Mouse (Mus musculus): Measurements from ENCODE around the gene Dusp16. TPM values are rescaled to one million over a fixed set of nuclear protein-coding genes. Genes with fewer than 3 reads are reported as not detected.
"Not testable (repeated sequence)": the region's sequence is repeated elsewhere in the genome, so short reads cannot be mapped to it uniquely, and the experiment has no call there.

Gene Dusp16
- total RNA-seq, 2 experiments from 2014 or later, result 7.6 to 8.2 TPM

DNA sequence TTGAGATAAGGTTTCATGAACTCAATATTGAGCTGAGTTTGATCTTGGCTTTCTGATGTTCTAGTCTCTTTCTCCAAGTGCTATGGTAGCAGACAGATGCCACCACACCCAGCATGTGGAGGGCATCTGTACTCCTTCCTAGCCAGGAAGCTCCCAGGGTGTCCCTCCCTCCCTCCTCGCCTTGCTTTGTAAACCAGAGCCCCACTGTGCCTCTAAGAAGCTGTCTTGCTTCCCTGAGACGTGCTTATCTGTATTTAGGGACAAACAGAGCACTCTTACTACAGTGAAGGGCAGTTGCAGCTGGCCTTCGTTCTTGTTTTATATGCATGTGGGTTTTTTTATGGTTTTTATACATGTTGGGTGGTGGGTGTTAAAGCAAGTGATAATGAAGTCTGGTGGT is 79.1 kb downstream of the Dusp16 start:
- intact Hi-C loops (cut with DNase I), result no loop called here

GRCm38 (mm10) chr6:134710020-134710419 is 82.4 kb downstream of the Dusp16 start:
- intact Hi-C loops (cut with DNase I), result no loop called here
- DNase-seq (ENCODE audit: low spot score in 2 of 2), result no peak

More for the DNA sequence above, 79.1 kb downstream of the Dusp16 start:
- DNase-seq (ENCODE audit: low spot score in 2 of 2), result no peak

GRCm38 (mm10) chr6:134706467-134706866 is 86.0 kb downstream of the Dusp16 start:
- intact Hi-C loops (cut with DNase I), result no loop called here
- DNase-seq (ENCODE audit: low spot score in 2 of 2), result no peak

DNA sequence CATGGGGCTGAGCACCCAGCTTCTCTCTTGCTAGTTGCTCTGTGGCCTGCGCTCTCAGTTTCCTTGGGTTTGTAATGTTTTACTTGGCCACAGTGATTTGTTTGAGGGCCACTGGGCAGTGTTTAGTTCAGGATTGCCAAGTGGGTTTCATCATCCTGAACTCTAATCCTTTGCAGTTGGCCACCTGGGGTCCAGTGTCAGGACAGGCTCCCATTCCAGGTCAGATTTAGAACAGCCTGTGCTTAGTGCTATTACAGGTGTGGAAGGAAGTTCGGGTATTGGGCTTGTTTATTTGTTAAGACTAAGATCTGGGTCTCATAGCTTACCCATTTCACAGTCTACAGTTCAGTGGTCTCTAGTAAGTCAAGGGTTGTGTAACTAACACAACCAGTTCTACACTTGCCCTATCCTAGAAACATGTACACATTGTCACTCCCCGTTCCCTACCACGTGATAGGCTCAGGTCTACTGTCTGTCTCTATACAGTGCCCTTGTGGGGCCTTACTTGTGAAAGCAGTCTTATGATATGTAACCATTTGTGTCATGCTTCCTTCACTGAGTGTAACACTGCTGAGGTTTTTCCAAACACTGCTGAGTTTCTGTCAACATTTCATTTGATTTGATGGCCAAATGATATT is 89.3 kb downstream of the Dusp16 start:
- no peak for DNase-seq (ENCODE audit: low spot score in 2 of 2)
- intact Hi-C loops (cut with DNase I), result no loop called here

GRCm38 (mm10) chr6:134702184-134702583 is 90.2 kb downstream of the Dusp16 start:
- intact Hi-C loops (cut with DNase I), result no loop called here
- DNase-seq (ENCODE audit: low spot score in 2 of 2), result no peak

DNA sequence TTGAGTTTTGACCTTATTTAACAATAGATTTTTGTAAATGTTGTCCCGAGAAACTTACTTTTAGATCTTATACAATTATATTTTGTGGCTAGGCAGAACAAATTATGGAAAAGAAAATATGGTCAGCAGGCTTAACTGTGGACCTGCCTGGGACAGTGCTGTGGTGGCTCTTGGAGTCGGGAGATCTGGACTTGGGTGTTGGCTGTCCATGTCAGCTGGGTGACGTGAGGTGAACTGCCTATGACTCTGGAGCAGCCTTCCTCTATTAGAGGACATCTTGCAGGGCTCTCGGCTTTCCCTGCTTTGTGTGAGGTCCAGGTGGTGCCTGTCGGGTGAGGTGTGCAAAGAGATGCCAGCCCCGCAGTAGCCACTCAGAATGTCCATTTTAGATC is 91.2 kb downstream of the Dusp16 start:
- intact Hi-C loops (cut with DNase I), result no loop called here

GRCm38 (mm10) chr6:134700451-134701210 is 91.8 kb downstream of the Dusp16 start:
- peak in 1 of 2 experiments; percentile 35 for DNase-seq (ENCODE audit: low spot score in 2 of 2)
- intact Hi-C loops (cut with DNase I), result no loop called here

More for the DNA sequence above, 91.2 kb downstream of the Dusp16 start:
- DNase-seq (ENCODE audit: low spot score in 2 of 2), result no peak

DNA sequence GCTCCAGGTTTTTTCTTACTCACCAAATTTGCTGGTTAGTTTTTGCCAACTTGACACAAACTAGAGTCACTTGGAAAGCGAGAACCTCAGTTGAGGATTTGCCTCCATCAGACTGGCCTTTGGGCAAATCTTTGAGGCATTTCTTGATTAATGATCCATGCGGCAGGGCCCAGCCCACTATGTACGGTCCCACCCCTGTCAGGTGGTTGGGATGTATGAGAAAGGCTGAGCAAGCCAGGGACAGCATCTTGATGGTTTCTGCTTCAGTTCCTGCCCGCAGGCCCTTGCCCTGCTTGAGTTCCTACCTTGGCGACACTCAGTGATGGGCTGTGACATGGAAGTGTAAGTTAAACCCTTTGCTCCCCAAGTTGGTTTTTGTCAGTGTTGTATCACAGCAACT is 94.2 kb downstream of the Dusp16 start:
- intact Hi-C loops (cut with DNase I), result no loop called here
- no peak for DNase-seq (ENCODE audit: low spot score in 2 of 2)

DNA sequence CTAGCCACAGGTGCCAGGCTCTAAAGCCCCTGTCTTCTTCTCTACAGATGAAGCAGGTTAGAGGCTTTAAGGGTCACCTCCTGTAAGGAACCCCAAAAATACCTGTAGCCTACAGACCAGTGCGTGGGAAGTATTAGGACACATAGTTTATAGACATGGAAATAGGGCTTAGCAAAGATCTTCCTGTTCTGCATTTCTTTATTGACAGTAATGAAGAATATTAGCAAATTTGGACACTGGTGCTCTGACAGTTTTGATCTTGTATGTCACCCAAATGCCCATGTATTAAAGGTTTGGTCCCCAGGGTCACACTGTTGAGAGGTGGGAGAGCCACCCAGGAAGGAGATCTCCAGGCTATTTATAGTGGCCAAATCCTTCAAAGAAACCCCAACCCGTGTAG is 95.9 kb downstream of the Dusp16 start:
- no peak for DNase-seq (ENCODE audit: low spot score in 2 of 2)
- intact Hi-C loops (cut with DNase I), result no loop called here

DNA sequence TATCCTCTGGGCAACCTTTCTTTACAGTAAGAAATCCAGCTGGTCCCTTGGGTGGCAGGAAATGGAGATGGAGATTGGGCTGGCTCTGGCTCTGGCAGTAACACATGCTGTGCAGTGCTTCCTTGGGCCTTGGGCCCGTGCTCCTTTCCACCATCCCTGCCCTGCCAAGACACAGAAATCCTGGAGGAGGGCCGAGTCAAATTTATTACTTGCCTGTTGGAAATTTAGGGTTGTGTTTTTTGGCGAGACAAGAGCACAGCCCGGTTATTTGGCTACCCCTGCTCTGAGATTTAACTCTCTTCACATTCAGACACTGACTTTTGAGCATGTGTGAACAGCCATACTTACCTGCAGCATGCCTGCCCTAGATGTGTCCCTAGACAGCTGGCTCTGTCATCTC is 96.3 kb downstream of the Dusp16 start:
- no peak for DNase-seq (ENCODE audit: low spot score in 2 of 2)
- intact Hi-C loops (cut with DNase I), result no loop called here

DNA sequence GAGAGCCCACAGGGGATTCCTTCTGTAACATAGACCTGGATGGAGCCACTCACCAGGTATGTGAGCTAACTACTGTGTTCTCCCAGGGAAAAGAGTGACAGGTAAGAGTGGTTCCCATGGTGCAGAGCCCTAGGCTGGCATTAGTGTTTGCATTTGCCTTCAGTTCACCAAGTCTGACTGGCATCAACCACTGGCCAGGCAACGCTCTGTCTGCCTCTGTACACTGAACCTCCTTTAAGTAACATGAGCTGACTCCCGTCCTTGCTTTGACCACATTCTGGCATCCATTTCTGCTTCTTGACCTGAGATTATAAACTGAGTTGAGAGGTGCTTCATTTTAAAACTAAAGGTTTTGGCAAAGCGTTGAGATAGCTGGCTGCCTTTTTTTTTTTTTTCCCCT is 96.8 kb downstream of the Dusp16 start:
- DNase-seq (ENCODE audit: low spot score in 2 of 2), result no peak
- intact Hi-C loops (cut with DNase I), result no loop called here

GRCm38 (mm10) chr6:134694988-134695387 is 97.4 kb downstream of the Dusp16 start:
- no peak for DNase-seq (ENCODE audit: low spot score in 2 of 2)
- intact Hi-C loops (cut with DNase I), result no loop called here

GRCm38 (mm10) chr6:134694498-134694897 is 97.9 kb downstream of the Dusp16 start:
- no peak for DNase-seq (ENCODE audit: low spot score in 2 of 2)
- intact Hi-C loops (cut with DNase I), result no loop called here

- no peak for DNase-seq (ENCODE audit: low spot score in 2 of 2)
- intact Hi-C loops (cut with DNase I), result no loop called here
Observed at GRCm38 (mm10) chr6:134685515-134685914, 106.9 kb downstream of the Dusp16 start.

DNA sequence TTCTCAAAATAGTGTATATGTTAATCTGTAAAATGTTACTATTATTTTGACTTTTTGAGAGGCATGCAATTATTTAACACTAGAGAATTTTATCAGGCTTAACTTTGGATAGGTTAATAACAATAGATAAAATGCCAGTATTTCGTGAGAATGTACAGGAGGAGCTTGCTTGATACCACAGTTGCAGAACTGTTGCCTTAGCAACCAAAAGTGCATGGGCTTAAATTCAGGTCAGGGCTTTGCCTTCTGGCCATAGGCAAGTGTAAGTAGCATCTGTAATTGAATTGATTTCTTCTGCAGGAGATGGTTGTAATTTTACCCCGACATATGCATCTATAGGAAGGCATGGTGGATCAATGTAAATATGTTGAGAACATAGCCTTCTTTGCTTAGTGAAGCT is 107.4 kb downstream of the Dusp16 start:
- DNase-seq (ENCODE audit: low spot score in 2 of 2), result no peak
- intact Hi-C loops (cut with DNase I), result no loop called here

DNA sequence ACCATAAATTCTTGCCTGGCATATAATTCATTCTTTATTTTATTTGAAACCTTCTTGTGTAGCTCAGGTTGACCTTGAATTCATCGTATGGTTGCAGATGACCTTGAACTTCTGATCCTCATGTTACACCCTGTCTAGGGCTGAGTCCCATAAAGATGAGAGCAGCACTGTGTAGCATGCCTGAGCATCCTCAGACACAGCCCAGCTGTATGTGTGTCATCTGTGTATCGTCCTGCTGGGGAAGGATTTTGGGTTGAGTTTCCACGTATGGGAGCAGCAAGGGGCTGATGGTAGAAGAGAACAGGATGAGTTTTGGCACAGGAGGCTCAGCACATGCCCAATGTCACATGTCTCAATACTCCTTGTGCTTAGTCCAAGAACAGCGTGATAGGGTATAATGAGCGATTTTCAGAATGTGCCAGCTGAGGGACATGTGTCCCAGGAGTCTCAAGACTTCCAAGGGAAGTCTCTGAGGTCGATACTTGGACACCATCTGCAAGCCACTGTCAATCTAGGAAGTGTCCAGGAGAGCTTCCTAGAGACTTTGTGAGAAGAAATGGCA is 108.0 kb downstream of the Dusp16 start:
- intact Hi-C loops (cut with DNase I), result no loop called here
- no peak for DNase-seq (ENCODE audit: low spot score in 2 of 2)

- DNase-seq (ENCODE audit: low spot score in 2 of 2); intact Hi-C loops (cut with DNase I): not testable (repeated sequence)
Observed at GRCm38 (mm10) chr6:134679330-134679729, 113.1 kb downstream of the Dusp16 start.

DNA sequence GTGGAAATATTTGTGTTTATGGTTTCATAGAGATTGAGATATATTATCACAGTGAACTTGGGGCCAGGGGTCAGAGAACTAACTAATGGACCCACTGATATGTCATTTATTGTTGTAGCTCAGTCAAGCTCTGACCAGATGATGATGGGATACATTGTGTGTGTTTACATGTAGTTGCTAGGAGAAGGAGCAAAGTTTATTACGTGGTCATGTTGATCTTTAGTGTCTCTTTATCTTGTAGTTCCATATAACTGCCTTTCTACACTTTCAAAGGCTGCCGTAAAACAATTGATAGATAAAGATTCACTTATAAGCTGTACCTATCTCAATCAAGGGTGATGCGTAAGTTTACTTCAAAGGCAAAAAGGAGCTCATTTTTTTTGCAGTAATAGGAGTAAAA is 114.4 kb downstream of the Dusp16 start:
- intact Hi-C loops (cut with DNase I), result no loop called here

GRCm38 (mm10) chr6:134677504-134677903 is 114.9 kb downstream of the Dusp16 start:
- intact Hi-C loops (cut with DNase I), result no loop called here
- peak in 1 of 2 experiments; percentile 50 for DNase-seq (ENCODE audit: low spot score in 2 of 2)

More for the DNA sequence above, 114.4 kb downstream of the Dusp16 start:
- no peak for DNase-seq (ENCODE audit: low spot score in 2 of 2)

GRCm38 (mm10) chr6:134673712-134674111 is 118.7 kb downstream of the Dusp16 start:
- DNase-seq (ENCODE audit: low spot score in 2 of 2); intact Hi-C loops (cut with DNase I): not testable (repeated sequence)

- intact Hi-C loops (cut with DNase I), result no loop called here
- DNase-seq (ENCODE audit: low spot score in 2 of 2), result peak in 1 of 2 experiments; percentile 31
Observed at GRCm38 (mm10) chr6:134670881-134671411, 121.5 kb downstream of the Dusp16 start.

Data from left cerebral cortex, postnatal 25 days (tissue).